14 mouse cellular contexts compared by ENCODE assay signal in the genomic region with DNA sequence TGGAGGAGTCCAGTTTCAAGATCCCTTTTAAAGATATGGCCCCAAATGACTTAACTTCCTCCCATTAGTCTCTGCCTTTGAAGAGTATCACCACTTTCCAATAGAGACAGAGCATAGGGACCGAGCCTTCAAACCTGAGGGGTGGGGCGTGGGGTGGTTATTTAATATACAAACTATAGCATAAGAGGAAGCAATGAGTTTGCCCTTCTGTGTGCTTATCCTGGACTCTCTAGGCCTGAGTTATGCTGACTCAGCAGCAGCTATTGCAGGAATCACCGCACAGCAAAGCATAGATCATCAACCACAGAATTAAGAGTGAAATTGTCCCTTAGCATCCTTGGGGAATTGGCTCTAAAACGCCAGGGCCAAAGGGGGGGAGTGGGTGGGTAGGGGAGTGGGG.
"Had no signal": no experiment of that assay in that cellular context is flagged by ENCODE, and none has a peak within 500 bp of the region (broad histone marks: within the 10 kb centered on the region; RNA-seq: fewer than 3 reads in every experiment).

No protein-coding gene starts in this region.

- H3K4me3 ChIP-seq: kidney, embryonic 15.5 days; liver, embryonic 13.5 days; megakaryocyte, embryonic 14.5 days; midbrain, embryonic 10.5 days; midbrain, embryonic 13.5 days had no signal

- DNase-seq: kidney, adult 8-10 months; kidney, postnatal 10 days; kidney, postnatal 36 days; liver, embryonic 13.5 days; lung, adult 2 months; lung, postnatal 14 days; lung, postnatal 4 days; thymus, adult 18-20 months; thymus, postnatal 36 days had no signal

- ATAC-seq: midbrain, embryonic 13.5 days; midbrain, embryonic 16.5 days had no signal

- H3K27ac ChIP-seq: kidney, embryonic 15.5 days; liver, embryonic 13.5 days; midbrain, embryonic 10.5 days; midbrain, embryonic 13.5 days had no signal
